Mouse (Mus musculus) gastrocnemius, adult 8-10 months (tissue): Measurements from ENCODE around the gene St3gal3. TPM values are rescaled to one million over a fixed set of nuclear protein-coding genes. Genes with fewer than 3 reads are reported as not detected.

Experiments used
- DNase-seq, 2 experiments: peaks; one replicate each; pipeline ENCODE4 v3.0.0; 2022; ENCODE audit warnings: low spot score in 2 of 2
- total RNA-seq, 4 experiments: library from RNA; stranded (reverse); gene quantifications; 2 replicates each; pipeline ENCODE4 v1.2.4; 2022

Gene St3gal3
- total RNA-seq, 4 experiments from 2014 or later = 76.0 to 83.1 (median 80.6) TPM

GRCm38 (mm10) chr4:117928699-117929241, 205.9 kb downstream of the St3gal3 start:
- DNase-seq = peak; percentile 30 to 56

DNA sequence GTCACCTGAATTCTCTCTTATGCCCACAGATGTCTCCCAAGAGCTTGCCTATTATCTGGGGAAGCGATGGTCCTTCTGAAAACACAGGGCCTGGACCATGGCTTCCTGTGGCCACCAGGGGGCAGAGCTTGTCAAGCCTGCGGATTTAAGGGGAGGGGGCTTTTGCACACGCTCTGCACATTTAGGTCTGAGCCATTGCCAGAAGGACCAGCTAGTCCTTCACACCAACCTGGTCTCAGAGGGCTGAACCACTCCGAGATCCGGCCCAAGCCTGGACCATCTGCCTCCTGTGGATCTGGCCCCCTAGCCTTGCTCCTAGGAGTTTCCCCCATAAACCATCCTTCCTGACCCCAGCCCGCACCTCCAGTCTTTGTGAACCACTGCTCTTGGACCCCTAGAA, 206.5 kb downstream of the St3gal3 start:
- DNase-seq = no peak

GRCm38 (mm10) chr4:117926545-117927482, 207.9 kb downstream of the St3gal3 start:
- DNase-seq = peak in 1 of 2 experiments; percentile 10

DNA sequence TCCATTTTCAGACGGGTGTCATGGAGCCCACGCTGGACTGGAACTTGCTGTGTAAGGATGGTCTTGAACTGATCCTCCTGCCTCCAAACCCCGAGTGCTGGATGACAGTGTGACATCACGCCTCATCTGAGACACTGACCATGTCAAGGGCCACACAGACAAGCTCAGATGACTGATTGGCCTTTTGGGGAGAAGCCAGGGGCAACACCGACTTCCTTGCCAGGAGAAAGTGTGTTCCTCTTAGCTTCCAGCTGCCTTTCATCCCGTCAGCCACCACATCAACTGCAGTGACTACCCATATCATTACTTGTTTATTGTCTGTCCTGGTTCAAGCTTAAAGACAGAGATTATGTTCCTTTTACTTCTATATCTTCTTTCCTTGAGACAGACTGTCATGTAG, 209.8 kb downstream of the St3gal3 start:
- DNase-seq = no peak

- DNase-seq = no peak
These were observed 211.3 kb downstream of the St3gal3 start for GRCm38 (mm10) chr4:117923450-117923849.

DNA sequence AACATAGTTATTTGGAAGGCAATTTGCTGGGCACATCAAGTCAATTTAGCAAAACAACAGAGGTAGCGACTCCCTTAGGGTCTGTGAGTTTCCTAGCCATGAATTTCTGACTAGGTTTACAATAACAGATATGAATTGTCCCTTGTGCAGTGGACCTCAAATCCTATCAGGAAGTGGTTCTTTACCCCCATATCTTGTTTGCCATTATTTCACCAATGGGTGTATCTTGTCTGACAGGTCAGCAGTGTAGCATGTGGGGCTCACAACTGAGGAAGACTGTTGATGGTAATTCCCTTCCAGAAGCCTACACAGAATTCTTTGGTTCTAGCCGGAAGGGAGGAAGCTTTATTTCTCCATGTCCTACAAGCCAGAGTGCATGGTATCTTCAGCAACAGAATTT, 213.4 kb downstream of the St3gal3 start:
- DNase-seq = no peak

GRCm38 (mm10) chr4:117918762-117919161, 216.0 kb downstream of the St3gal3 start:
- DNase-seq = no peak

DNA sequence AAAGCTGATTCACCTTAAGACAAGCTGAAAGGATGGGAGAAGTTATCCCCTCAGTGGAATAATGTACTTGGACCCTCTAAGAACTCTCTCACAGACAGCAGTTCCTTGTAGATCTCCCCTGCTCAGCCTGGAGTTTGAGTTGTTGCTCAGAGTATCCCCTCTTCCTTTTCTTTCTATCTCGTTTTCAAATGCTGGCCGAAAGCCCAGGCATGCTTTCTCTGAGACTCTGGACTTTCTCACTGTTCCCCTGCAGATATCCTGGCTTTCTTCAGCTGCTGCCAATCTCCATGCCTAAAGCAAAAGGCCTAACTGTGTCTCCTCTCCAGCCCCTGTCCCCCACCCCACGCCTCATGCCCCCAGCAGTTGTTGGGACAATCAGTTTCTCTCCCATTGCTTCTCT, 216.5 kb downstream of the St3gal3 start:
- DNase-seq = no peak

- no peak for DNase-seq
These were observed 216.9 kb downstream of the St3gal3 start for GRCm38 (mm10) chr4:117917847-117918246.

DNA sequence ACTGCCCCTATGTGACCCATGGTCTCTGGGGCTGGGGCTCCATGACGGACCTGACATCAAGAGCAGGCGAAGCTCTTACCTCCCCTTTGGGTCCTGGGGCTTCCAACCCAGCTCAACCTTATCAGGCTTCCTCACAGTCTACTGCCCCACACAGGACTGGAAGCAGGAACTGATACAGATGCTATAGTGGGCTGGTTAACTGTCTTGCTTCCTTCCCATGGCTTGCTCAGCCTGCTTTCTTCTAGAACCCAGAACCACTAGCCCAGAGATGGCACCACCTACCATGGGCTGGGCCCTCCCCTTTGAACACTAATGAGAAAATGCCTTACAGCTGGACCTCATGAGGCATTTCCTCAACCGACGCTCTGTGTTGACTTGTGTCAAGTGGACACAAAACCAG, 217.3 kb downstream of the St3gal3 start:
- DNase-seq = no peak

DNA sequence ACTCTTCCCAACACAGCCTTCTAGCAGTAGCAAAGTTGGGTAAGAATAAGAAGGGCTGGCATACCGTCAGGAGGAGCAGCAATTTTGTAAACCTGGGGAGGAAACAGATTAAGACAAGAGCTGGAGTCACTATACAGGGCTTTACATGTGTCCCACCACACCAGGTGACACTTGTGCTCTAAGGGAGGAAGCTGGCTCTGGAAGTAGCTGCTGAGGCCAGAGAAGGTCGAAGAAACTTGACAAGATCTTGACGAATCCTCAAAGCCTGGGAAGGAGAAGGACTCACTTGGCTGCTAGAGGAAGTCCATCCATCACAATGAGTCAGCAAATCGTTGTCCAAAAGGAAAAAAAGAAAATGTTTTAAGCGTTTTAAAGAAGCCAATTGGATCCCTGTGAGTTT, 218.3 kb downstream of the St3gal3 start:
- no peak for DNase-seq

GRCm38 (mm10) chr4:117915489-117916105, 219.1 kb downstream of the St3gal3 start:
- DNase-seq = no peak

GRCm38 (mm10) chr4:117914591-117915442, 219.9 kb downstream of the St3gal3 start, which contains the start of gene Ipo13:
Ipo13 (minus strand) TSS chr4:117914999.
- peak; percentile 90 to 91 for DNase-seq

- peak; percentile 74 to 86 for DNase-seq
These were observed 220.7 kb downstream of the St3gal3 start for GRCm38 (mm10) chr4:117914031-117914430.

DNA sequence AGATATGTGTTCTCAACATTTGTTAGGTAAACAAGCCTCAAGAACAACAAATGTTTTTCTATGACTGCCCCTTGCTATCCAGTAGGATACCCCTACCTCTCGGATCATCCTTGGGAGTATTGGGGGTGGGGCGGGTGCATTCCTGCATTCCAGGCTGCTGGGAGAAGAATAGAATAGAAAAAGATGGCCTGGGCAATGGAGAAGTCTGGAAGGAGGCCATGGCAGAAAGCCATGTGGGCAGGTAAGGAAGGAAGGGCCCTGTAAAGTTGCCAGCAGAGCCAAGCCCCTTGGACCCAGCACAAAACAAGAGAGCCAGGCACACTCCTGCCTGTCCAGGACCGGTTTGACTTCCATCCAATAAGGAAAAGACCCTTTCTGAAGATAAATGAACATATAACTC, 221.3 kb downstream of the St3gal3 start:
- peak in 1 of 2 experiments; percentile 43 for DNase-seq

DNA sequence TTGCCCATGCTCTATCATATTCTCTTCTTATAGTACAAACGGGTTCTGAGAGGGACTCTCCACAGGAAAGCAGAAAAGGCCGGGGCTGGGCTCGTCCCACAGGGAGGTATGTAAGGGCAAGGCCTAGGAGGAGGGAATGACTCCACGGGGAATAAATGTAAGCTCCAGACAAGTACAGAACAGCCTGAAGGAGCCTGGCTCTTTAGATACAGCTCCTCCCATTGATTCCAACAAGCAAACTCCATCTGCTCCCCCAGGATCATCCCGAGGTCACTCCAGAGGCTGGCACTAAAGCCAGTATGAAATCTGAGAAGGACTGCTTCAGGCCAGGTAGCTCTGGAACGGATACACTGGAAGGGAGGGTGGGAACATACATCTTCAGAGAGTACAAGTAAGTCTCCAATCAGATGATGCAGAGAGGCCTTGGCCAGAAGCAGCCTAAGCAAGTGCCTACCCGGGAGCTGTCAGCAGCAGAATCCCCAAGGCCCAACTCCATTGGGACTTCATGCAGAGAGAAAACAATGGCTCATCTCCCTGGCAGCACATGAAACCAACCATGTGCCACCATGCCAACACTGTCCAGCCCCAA, 221.9 kb downstream of the St3gal3 start:
- DNase-seq = no peak

- DNase-seq = peak in 1 of 2 experiments; percentile 22
These were observed 222.6 kb downstream of the St3gal3 start for GRCm38 (mm10) chr4:117912131-117912561.

DNA sequence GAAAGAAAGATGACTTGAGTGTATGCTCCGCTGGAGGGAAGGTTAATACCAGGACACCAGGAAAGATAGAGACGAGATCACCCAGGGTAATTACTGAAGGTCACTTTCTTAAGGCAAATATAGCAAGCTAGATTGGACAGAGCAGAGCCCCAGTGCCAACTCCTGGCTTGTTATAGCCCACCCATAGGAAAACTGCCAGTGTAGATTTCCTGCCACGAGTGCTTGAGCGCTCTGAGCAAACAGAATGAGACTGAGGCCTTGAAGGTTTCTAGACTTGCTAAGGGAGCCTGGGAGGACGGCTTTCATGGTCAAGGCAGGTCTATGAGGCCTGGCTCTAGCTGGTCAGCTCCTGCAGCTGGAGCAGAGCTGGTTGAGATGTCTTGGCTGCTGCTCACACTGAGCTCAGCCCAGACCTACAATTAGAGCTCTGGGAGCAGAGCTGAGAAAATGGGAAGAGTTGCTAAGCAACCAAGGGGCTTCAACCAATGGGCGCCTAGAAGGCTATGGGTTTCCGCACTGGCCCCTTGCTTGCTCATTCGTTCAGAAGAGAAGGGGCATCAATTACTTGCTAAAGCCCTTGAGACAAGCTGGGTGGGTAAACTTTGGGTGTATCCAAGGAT, 225.8 kb downstream of the St3gal3 start:
- no peak for DNase-seq

DNA sequence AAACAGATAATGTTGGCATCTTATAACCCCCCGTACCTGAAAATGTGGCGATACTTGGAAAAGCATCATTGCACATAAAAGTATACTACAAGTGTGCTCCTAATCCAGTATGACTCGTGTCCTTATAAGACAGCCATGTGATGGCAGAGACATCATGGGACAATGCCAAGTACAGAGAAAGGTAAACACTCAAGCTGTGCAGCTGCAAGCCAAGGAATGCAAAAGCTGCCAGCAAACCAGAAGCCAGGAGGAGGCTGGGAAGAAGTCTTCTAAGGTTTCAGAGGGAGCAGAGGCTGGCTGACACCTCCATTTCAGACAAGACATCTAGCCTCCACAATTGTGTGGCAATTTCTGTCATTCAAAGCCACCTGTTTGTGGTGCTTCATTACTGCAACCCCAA, 228.5 kb downstream of the St3gal3 start:
- DNase-seq = peak; percentile 49 to 69

GRCm38 (mm10) chr4:117904761-117905160, 230.0 kb downstream of the St3gal3 start:
- no peak for DNase-seq
